Mouse (Mus musculus) kidney, adult 8-10 months (tissue): Measurements from ENCODE around the gene Tyms.
"Not testable (repeated sequence)": the region's sequence is repeated elsewhere in the genome, so short reads cannot be mapped to it uniquely, and the experiment has no call there.

Experiments
- DNase-seq, 2 experiments: peaks; one replicate each; pipeline ENCODE4 v3.0.0; 2022

Gene Tyms

GRCm38 (mm10) chr5:30098260-30098659 is 24.8 kb upstream of the Tyms start:
- DNase-seq, result no peak

- DNase-seq, result no peak
These were observed 22.3 kb upstream of the Tyms start for GRCm38 (mm10) chr5:30095731-30096130.

DNA sequence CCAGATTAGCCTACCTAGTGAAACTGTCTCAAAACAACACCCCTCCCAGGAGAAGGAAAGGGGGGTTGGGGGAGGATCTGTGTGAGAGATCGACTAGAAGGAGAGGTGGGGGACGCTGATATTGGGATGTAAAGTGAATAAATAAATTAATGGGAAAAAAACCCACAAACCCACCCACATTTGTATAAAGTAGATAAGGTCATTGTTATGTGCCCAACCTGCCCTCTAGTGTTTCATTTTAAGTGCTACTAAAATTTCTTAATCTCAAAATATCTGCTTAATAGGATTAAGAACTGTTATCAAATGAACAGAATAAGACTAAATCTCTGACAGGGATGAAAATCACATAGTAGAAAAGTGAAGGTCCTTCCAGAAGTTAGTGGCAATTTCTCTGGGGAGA is 21.0 kb upstream of the Tyms start:
- DNase-seq, result no peak

- no peak for DNase-seq
These were observed 19.3 kb upstream of the Tyms start for GRCm38 (mm10) chr5:30092701-30093100.

- no peak for DNase-seq
These were observed 1.0 kb downstream of the Tyms start for GRCm38 (mm10) chr5:30072377-30072776.

- DNase-seq, result no peak
These were observed 1.7 kb downstream of the Tyms start for GRCm38 (mm10) chr5:30071677-30072076.

GRCm38 (mm10) chr5:30067726-30068125 is 5.7 kb downstream of the Tyms start:
- DNase-seq, result peak; percentile 15 to 26

DNA sequence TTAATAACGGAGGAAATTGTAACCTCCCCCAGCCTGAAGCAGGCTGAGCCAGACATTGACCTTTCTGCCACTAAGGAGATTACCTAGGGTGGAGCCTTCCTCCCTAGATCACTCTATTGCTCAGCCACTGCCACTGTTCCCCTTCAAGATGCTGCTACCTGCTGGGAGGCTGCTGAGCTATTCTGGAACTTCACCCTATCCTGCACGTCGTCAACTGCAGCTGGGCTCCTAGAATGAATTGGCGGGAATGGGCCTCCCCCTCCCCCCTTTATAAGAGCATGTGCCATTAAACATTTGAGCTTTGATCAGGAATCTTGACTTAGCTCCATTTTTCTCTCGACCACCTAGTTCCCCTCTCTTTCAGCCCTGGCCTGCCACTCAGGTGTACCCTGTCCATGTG is 13.8 kb downstream of the Tyms start:
- not testable (repeated sequence) for DNase-seq

DNA sequence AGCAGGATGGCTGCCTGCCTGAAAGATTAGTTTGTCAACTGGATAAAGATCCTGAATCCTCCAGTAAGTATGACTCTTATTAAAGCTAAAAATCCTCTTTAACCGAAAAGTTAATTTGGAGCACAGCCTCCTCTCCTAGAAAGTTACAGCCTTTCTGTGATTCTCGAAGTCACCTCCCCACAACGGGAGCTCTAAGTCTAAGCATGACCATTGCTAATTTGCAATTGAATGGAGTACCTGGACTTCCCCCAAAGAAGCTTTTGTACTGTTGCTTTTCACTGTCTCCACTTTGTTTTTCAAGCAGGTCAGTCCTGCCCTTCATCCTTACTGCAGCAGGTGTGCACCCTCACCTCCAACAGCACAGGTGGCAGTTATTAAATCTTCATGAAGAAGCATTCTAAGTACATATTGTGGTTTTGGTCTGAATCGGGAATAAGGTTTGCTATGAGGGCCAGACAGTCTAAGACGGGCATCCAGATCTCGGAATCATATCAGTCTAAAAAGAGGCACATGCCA is 15.1 kb downstream of the Tyms start:
- DNase-seq, result no peak

DNA sequence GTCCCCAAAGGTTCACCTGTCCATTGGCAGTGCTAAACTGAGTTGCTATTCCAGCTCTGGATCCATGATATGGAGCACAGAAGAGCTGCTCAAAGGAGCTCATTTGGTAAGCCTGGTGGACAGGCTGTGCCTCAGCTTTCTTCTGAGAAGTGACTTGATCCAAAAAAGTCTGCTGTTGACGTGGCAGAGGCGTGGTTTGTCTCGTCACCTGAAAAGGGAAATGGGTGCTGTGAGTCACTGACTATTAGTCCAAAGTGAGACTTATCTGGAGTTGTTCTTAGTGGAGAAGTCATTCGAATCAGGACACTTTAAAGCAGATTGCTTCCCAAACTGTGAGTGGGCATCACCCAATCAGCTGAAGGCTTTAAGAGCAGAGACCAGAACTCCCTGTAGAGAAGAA is 33.6 kb downstream of the Tyms start:
- not testable (repeated sequence) for DNase-seq

GRCm38 (mm10) chr5:30039324-30039723 is 34.1 kb downstream of the Tyms start:
- not testable (repeated sequence) for DNase-seq

- not testable (repeated sequence) for DNase-seq
These were observed 36.3 kb downstream of the Tyms start for GRCm38 (mm10) chr5:30037111-30037510.

DNA sequence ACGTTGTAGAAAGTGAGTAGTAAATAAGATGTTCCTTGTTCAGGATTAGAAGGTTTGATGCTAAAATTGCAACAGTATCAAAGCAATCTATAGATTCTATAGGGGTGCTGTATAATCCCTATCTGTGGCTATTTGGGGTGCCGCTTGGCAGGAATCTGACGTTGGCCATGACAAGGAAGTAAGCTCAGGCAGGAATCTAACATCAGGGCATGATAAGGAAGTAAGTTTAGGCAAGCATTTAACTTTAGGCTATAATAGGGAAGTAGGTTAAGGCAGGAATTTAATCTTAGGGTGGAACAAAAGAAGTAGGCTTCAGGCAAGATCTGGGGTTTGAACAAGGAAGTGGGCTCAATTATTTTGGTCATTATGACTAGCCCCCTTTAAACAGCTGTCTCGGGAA is 37.6 kb downstream of the Tyms start:
- not testable (repeated sequence) for DNase-seq

- no peak for DNase-seq
These were observed 58.8 kb downstream of the Tyms start for GRCm38 (mm10) chr5:30014580-30014979.

DNA sequence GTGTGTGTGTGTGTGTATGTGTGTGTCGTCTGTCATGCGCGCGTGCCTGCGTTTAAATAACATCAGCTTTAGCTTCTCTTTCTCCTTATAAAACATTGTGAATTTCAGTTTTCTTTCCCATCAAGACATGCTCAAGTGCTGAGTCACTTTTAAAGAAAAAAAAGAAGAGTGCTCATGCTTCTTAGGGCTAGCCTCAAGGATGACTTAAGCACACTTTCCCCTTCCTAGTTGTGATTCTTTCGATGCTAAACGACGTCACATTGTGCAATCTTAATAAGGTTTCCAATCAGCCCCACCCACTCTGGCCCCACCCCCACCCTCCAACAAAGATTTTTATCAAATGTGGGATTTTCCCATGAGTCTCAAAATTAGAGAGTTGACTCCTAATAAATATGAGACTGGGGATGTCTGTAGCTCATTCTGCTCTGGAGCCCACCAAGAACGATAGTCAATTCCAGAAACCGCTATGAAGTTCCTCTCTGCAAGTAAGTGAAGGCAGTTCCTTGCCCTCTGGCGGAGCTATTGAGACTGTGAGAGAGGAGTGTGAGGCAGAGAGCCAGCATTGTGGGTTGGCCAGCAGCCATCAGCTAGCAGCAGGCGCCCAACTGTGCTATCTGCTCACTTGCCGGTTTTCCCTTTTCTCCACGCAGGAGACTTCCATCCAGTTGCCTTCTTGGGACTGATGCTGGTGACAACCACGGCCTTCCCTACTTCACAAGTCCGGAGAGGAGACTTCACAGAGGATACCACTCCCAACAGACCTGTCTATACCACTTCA is 60.5 kb downstream of the Tyms start, which contains the start of gene Il6:
Gene Il6, plus strand, starts transcription at position 389 of the 778 bp plus-strand sequence.
- DNase-seq, result peak; percentile 60 to 85
